Mouse (Mus musculus) kidney, adult 2 months (tissue): Measurements from ENCODE around the gene Igsf21.

ENCODE experiments used
- CTCF ChIP-seq: fragments of 200-500 bp; conservative IDR thresholded peaks from 2 replicates; pipeline ENCODE4 v1.5.1; 2011; ENCODE audit warnings: low read depth, mild to moderate bottlenecking, control low read depth, low read length, moderate library complexity, mixed read lengths; ENCODE audit not compliant: insufficient read depth, insufficient read length
- POLR2A ChIP-seq: fragments of 200-500 bp; IDR thresholded peaks from one replicate; pipeline ENCODE4 v1.6.1; 2011; ENCODE audit warnings: low read depth, low read length, control low read depth

- TF ChIP-seq CTCF: no peak
- TF ChIP-seq POLR2A: no peak
Observed at GRCm38 (mm10) chr4:140077615-140078014, 169.0 kb downstream of the Igsf21 start.
